Mouse (Mus musculus) left cerebral cortex, postnatal 14 days (tissue): Measurements from ENCODE around the gene Ucp3. TPM values are rescaled to one million over a fixed set of nuclear protein-coding genes. Genes with fewer than 3 reads are reported as not detected.
A peak's percentile ranks its signal among the peaks of the same experiment; 100 is the strongest.
"Not testable (repeated sequence)": the region's sequence is repeated elsewhere in the genome, so short reads cannot be mapped to it uniquely, and the experiment has no call there.

Experiments used
- DNase-seq, 2 experiments: peaks; one replicate each; pipeline ENCODE4 v3.0.0; 2021 to 2022; ENCODE audit warnings: low spot score in 2 of 2, mixed read lengths in 1 of 2
- intact Hi-C: fragments of 180-260 bp; cut with DNase I; formaldehyde crosslinking; loops from one replicate; pipeline ENCODE4 v1.15.1; 2025
- total RNA-seq, 2 experiments: library from RNA; stranded (reverse); gene quantifications; 2 replicates each; pipeline ENCODE4 v1.2.3; 2021

The Ucp3 gene
- total RNA-seq, 2 experiments from 2014 or later = 1.2 to 1.7 TPM

- DNase-seq = no peak
- intact Hi-C loops = no loop called here
These were observed 1.9 kb upstream of the Ucp3 start for GRCm38 (mm10) chr7:100470796-100471406.

- intact Hi-C loops = no loop called here
- no peak for DNase-seq
These were observed 1.4 kb upstream of the Ucp3 start for GRCm38 (mm10) chr7:100471407-100471797.

- intact Hi-C loops = no loop called here
- DNase-seq = no peak
These were observed 1.2 kb downstream of the Ucp3 start for GRCm38 (mm10) chr7:100473846-100474454.

GRCm38 (mm10) chr7:100474680-100475079 is 1.9 kb downstream of the Ucp3 start:
- intact Hi-C loops = no loop called here
- DNase-seq = no peak

- no peak for DNase-seq
- intact Hi-C loops = no loop called here
These were observed 6.5 kb downstream of the Ucp3 start for GRCm38 (mm10) chr7:100479100-100479822.

- intact Hi-C loops = no loop called here
- no peak for DNase-seq
These were observed 7.0 kb downstream of the Ucp3 start for GRCm38 (mm10) chr7:100479823-100480164.

GRCm38 (mm10) chr7:100480175-100480574 is 7.4 kb downstream of the Ucp3 start:
- intact Hi-C loops = no loop called here

GRCm38 (mm10) chr7:100482046-100482445 is 9.3 kb downstream of the Ucp3 start:
- DNase-seq, intact Hi-C loops: not testable (repeated sequence)

More at GRCm38 (mm10) chr7:100480175-100480574, 7.4 kb downstream of the Ucp3 start:
- no peak for DNase-seq

GRCm38 (mm10) chr7:100484493-100484892 is 11.7 kb downstream of the Ucp3 start:
- DNase-seq = no peak
- intact Hi-C loops = no loop called here

- no peak for DNase-seq
- intact Hi-C loops = no loop called here
These were observed 14.5 kb downstream of the Ucp3 start for GRCm38 (mm10) chr7:100487301-100487700.

- peak in 1 of 2 experiments; percentile 47 for DNase-seq
- intact Hi-C loops = no loop called here
These were observed 15.8 kb downstream of the Ucp3 start for GRCm38 (mm10) chr7:100488474-100489048.

GRCm38 (mm10) chr7:100492391-100493116 is 19.8 kb downstream of the Ucp3 start:
- intact Hi-C loops = no loop called here

GRCm38 (mm10) chr7:100493117-100493483 is 20.3 kb downstream of the Ucp3 start, which contains the start of gene Ucp2:
Ucp2 (plus strand) TSS chr7:100493337.
- intact Hi-C loops = no loop called here
- peak; percentile 61 to 70 for DNase-seq

More at GRCm38 (mm10) chr7:100492391-100493116, 19.8 kb downstream of the Ucp3 start:
- no peak for DNase-seq

- peak; percentile 47 to 86 for DNase-seq
- intact Hi-C loops = no loop called here
These were observed 21.0 kb downstream of the Ucp3 start for GRCm38 (mm10) chr7:100493484-100494414.

- intact Hi-C loops = no loop called here
- DNase-seq = no peak
These were observed 21.6 kb downstream of the Ucp3 start for GRCm38 (mm10) chr7:100494415-100494831.

- DNase-seq = no peak
- intact Hi-C loops = no loop called here
These were observed 22.3 kb downstream of the Ucp3 start for GRCm38 (mm10) chr7:100495042-100495441.

GRCm38 (mm10) chr7:100495581-100496251 is 22.9 kb downstream of the Ucp3 start:
- intact Hi-C loops = no loop called here

GRCm38 (mm10) chr7:100496371-100496770 is 23.6 kb downstream of the Ucp3 start:
- DNase-seq = no peak
- intact Hi-C loops = no loop called here

More at GRCm38 (mm10) chr7:100495581-100496251, 22.9 kb downstream of the Ucp3 start:
- peak; percentile 74 to 95 for DNase-seq
